Mouse (Mus musculus) regulatory T cell (primary cell): ENCODE measurements around the gene Prokr1.
"Not testable (repeated sequence)": the region's sequence is repeated elsewhere in the genome, so short reads cannot be mapped to it uniquely, and the experiment has no call there.

Experiments used
- in situ Hi-C: fragments of 300-600 bp; cut with MboI, MseI; formaldehyde crosslinking; loops from one replicate; pipeline ENCODE4 v1.15.1; 2025; ENCODE audit warnings: high pct_unique_total_duplicates

Prokr1 gene

GRCm38 (mm10) chr6:87590394-87591281 lies at the start of gene Prokr1:
Gene Prokr1 (minus strand): TSS chr6:87590743.
- in situ Hi-C loops: no loop called here

DNA sequence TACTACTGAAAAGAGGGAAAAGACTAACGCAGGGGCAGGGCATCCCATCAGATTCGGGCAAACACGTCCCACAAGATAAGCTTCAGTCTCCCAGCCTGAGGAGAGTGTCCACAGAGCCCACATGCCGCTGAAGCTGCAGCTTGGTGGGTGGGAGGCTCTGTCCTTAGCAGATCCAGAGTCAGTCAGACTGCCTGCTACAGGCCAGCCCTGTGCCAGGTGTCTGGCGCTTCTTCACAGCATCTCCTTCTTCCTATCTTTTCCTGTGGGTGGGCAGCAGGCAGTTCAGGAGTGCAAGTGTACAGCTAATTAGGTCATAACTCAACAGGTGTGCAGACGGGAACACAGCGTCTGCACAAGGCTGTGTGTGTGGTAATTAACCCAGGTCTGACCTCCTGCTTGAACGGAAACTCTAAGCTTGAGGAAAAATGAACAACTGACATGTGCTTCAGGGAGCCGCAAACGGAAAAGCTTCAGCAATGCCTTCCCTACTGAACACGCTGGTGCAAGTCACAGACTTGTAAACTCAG lies 47.7 kb upstream of the Prokr1 start:
- in situ Hi-C loops: no loop called here

DNA sequence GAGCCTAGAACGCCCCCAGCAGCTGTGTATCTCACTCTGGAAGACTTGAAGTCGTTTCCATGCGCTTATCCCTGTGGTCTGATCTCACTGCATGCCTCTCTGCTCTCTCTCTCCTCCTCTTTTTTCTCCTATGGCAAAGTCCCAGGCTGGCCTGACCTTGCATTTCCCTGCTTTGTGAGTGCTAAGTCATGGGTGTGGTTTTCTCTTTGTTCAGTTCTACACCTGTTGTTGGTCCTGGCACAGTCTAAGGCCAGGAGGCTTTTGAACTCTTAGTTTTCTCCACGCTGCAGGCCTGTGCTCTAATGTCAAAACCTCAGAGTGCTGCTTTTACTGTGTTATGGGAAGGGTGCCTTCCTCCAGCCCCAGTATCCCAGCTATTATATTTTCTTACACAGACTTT lies 41.6 kb upstream of the Prokr1 start:
- in situ Hi-C loops: no loop called here

GRCm38 (mm10) chr6:87628936-87629335 lies 38.4 kb upstream of the Prokr1 start:
- in situ Hi-C loops: not testable (repeated sequence)

GRCm38 (mm10) chr6:87623151-87623550 lies 32.6 kb upstream of the Prokr1 start:
- in situ Hi-C loops: no loop called here

DNA sequence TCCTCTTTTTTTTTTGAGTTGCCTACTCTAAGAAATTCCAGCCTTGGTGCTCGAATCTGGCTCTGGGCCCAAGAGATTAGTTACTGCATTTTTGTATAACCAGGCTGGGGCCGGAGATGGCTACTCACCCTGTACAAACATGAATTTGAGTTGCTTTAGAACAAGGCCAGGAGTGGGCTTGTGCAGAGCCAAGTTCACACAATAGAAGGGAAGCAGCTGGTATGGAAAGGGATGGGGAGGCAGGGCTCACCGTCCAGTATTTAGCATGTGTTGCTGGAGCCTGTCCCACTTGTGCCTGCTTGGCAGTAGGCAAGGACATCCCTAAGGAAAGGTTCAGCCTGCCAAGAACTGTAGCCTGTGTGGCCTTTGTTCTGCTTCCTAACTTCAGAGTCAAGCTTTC lies 30.7 kb upstream of the Prokr1 start:
- in situ Hi-C loops: no loop called here

DNA sequence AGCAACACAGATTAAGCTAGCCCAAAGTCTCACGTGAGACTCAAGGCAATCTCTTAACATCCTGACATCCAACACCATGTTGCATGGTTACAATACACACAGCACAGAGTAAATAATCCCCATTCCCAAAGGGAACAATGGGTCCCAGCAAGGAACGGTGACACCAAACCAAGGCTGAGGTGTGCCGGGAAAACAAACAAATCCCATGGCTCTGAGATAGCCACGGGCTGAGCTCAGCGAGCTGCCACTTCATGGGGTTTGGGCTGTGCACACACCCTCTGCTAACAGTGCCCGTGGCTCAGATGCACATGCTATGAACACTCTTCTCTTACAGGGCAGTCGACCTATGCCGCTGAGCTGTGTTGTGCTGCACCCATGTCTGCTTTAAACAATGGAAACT lies 27.5 kb upstream of the Prokr1 start:
- in situ Hi-C loops: no loop called here

DNA sequence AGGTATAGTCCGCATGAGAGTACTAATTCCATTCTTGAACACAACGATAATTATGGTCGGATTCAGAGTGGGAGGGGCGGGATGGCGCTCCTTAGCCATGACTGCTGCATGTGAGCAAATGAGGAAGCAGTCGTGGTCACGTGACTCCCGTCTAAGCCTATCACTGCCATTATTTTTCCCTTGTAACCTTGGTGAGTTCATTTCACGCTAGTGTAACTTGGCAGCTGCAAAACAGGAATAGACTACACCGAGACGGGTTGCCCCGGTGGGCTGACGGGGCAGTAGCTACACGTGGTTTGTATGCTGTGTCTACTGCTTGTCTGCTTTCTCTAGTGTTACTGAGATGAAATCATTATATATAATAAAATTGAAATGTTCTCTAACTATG lies 25.1 kb upstream of the Prokr1 start:
- in situ Hi-C loops: no loop called here

DNA sequence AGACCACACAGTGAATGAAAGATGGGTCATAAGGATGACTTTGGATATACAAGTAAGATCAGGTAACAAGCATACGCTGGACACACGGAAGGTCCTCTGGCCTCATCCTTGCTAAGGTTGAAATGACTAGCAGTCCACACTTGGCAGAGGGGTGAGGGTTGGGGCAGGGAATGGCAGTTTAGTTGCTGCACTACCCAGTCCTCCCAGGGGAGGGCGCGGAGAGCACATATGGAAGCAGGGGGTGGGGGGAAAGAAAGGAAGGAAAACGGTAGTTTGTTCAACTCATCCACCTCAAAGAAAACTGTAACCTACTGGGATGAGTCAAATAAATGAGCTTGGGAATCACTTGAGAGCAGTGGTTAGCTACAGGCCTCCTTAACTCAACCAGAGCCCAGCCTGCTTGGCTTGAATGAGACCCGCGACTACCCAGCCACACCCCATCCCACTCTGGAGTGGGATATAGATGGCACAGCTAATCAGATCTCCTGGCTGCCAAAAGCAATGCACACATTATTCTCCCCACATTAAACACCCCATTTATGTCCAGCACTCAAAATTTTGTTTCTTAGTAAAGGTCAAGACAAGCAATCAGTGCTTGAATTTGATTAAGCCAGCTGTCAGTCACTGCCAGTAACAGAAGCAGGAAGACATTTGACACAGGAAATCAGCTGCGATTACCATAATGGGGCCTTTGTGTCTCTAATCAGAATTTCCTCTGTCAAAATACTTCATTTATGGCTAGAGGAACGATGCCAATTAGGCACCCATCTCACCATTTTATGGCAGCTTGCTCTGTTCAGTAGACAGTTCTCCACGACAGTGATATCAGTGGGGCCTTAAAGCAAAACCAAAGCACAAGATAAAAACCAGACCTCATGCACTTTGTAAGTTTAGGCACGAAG lies 24.5 kb upstream of the Prokr1 start:
- in situ Hi-C loops: no loop called here

DNA sequence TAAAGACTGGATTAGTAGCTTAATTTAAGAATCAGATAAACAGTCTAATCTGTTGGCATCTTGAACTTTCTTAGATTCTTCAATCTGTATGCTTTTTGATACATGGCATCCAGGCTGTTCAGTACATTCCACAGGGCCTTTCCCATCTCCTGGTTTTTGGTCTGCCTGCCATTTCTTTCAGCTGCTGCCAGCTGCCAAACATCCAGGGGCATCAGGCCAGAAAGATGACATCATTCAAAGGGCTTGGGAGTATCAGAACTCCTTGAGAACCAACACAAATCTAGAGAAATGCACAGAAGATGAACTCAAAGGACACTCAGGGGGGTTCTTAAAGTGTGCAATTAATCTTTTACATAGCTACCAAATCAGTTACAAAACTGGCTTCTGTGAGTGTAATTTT lies 9.3 kb upstream of the Prokr1 start:
- in situ Hi-C loops: no loop called here

- in situ Hi-C loops: no loop called here
These were observed 6.7 kb upstream of the Prokr1 start for GRCm38 (mm10) chr6:87597116-87597833.

DNA sequence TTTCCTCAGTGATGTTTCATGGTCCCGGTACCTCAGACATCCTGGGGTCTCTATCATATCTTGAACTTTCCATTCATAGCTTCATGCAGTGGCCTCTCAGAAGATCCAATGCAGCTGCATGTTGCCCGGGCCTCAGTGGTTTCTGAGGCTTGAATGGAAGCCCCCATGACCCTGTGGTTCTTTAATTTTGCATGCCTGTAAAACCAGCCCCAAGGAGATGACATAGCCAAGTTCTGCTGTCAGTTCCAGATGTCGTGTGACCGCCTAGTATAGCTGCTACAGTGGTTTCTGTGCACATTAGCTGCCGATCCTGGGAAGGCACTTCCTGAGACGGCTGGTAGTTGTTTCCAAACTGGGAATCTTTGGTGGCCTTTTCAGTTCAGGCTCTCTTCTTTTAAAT lies 3.6 kb upstream of the Prokr1 start:
- in situ Hi-C loops: no loop called here

DNA sequence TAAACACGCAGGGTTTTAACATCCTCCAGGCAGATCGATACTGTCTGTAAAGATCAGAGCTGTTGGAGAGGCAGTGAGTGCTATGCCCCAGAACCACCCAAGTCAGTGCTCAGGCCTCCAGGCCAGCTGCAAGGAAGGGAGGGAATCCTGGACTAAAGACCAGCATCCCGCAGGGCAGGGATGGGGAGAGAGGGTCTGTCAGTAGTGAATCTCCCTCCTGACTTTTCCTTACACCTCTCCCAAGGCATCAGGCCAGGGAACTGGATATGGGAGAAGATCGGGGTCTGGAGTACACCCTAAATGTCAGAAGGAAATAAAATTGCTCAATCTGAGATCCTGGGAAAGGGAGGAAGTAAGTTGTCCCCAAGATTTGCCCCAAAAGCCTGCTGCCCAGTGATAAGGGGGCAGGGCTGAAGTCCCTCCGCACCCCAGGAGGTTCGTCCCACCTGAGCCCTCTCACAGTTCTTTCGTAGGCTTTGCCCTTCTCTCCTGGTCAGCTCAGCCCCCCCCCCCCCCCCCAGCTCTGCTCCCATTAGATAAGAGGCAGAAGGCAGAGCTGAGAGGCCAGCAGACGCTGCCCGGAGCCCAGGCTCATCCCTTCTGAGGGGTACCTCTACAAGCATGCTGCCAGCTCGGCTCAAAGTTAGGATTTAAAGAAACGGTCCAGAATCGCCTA lies 687 bp downstream of the Prokr1 start:
- in situ Hi-C loops: no loop called here

DNA sequence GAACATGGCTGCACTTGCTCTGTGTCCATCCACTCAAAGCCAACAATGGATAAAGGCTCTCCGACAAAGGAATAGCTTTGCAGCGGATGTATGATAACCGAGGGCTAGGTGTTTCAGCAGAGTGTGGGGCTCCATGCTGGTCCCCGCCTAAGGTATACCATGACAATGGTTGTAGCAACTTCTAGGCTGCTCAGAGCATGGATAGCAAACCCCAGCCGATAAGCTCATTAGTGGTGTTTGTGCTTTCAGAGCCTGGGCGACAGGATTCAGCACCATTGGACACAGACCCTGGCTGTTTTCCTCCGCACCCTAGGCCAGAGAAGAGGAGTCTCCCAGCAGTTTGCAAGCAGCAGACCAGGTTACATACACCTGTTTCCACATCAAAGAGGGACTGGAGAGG lies 6.6 kb downstream of the Prokr1 start:
- in situ Hi-C loops: no loop called here

GRCm38 (mm10) chr6:87583183-87583611 lies 7.3 kb downstream of the Prokr1 start:
- in situ Hi-C loops: no loop called here

- in situ Hi-C loops: no loop called here
These were observed 8.1 kb downstream of the Prokr1 start for GRCm38 (mm10) chr6:87582456-87582855.

GRCm38 (mm10) chr6:87581581-87581980 lies 9.0 kb downstream of the Prokr1 start:
- in situ Hi-C loops: no loop called here

GRCm38 (mm10) chr6:87581071-87581470 lies 9.5 kb downstream of the Prokr1 start:
- in situ Hi-C loops: no loop called here

DNA sequence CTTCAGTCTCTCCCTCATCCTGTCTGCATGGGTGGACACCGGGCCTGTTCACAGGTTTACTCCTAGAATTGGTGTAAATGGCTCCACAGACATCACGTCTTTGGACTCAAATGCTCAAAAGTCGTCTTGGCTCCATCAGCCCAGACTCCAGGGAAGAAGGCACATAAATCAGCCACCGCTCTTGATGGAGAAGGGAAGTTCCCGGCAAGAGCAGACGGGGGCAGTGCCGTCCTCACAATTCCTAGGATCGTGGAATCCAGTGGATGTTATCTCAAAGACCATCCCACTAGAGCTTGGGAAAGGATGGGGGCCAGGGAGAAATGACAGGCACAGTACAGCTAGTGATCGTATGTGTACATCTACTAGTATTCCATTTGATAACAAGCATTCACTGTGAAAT lies 12.3 kb downstream of the Prokr1 start:
- in situ Hi-C loops: no loop called here

DNA sequence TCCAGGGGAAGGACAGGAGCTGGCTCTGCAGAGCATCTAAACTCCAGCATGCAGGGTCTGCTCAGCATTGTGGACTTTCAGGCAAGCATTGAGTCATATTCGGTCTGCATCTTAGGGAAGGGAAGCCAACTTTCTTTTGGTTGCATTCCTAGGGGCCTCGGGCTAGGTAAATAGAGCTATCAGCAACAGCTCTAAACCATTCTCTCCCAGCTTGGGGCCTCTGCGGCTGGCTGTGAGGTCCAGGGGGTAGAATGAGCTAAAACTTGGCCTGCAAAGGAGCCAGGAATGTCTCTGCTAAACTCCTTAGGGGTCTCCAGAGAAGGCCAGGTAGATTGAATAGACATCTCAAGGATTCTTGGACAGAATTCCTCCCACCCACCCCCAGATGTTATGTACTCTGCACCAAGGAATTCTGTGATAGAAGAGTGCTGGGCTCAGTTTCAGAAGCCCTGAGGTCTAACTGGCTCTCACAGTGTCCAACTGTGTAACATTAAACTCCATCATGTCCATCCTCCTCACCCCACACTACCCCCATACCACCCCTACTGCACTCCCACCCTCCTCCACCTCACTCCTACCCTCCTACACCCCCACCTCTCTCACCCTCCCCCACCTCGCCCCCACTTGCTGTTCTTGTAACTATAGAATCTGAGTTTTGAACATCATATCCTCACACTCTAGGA lies 13.8 kb downstream of the Prokr1 start:
- in situ Hi-C loops: no loop called here

GRCm38 (mm10) chr6:87571863-87572262 lies 18.7 kb downstream of the Prokr1 start:
- in situ Hi-C loops: not testable (repeated sequence)
